Mouse (Mus musculus) gastrocnemius, postnatal 36 days (tissue): ENCODE data around the gene Gm21915. TPM values are rescaled to one million over a fixed set of nuclear protein-coding genes. Genes with fewer than 3 reads are reported as not detected.

Source experiments
- DNase-seq, 2 experiments: peaks; one replicate each; pipeline ENCODE4 v3.0.0; 2022
- intact Hi-C: fragments of 180-260 bp; cut with DNase I; formaldehyde crosslinking; loops from one replicate; pipeline ENCODE4 v1.15.1; 2025
- total RNA-seq, 2 experiments: library from RNA; stranded (reverse); gene quantifications; 2 replicates each; pipeline ENCODE4 v1.2.3; 2021

Gm21915 gene
- total RNA-seq, 2 experiments from 2014 or later = not detected

DNA sequence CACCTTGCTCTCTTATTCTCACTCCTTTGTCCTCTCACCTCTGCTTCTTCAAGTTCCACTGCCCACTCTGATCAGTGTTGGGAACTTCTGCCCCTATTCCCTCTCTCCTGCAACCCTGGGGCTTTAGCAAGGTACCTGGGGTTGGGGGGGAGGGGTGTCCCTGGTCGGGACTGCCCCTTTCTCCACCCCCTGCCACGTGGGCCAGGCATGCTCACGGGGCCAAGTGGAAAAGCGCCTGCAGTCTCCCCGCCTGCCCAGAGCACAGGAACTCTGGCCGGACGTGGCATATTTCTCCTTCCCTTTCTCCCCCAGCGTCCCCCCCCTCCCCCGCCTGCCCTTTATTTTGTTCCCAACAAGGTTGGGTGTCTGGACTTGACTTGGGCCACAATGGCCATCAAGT is 17.7 kb upstream of the Gm21915 start:
- DNase-seq = no peak
- intact Hi-C loops = no loop called here

GRCm38 (mm10) chr9:40666190-40666803 is 4.1 kb upstream of the Gm21915 start:
- no peak for DNase-seq
- intact Hi-C loops = no loop called here

DNA sequence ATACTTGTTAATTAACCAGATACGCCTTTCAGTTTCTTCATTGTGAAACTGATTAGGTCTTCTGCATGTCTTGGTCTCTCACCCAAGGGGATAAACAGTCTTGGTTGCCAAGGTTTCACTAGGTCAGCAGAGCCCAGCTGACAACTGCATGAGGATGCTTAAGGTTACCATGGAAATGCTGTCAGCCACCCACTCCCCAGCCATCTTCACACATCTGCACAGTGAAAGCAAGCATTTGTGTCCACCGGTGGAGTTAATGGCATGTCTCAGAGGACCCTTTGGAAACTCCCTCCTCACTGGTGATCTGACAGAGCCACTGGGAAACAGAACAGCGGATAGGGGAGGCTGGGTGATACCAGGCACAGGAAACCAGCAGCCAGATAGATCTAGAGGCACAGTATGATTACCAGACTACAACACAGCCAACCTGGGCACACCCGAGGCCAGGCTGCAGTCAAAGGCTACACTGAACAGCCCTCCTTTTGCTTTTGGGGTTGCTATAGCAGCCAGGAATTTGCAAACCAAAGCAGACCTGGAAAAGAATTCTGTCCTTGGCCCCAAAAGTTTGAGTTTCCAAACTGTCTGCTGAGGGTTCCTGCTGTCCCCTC is 1.0 kb downstream of the Gm21915 start:
- no peak for DNase-seq
- intact Hi-C loops = no loop called here

DNA sequence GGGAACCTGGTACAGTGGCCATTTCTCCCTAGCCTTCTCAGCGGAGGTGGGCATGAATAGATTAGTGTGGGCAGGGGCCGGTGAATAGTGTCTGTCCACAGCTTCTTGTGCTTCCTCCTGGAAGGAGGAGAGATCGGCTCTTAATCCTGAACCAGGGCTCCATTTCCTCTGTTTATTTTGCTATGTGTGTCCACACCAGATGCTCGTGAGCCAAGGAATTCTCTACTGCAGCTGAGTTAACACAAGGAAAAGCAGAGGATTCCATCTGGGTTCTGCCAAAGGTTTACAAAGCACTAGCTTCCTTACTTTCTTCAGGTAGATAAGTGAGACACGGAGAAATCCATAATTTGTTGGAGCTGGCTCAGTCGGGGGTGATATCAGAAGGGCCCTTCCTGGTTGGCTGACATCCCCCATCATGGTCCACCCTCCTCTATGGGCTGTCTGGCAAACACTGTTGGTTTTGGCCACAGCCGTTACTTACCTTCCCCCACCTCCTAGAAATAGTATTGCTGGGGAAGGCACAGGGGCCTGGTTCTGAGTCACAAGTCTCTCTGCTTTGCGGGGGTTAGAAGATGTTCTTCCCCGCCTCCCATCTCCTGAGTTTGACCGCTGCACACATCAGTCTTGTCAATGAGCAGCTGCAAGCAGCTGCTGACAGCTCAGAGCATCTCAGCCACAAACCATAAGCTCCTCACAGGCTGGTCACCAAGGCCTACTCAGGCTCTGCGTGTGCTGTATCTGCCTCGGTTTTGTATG is 5.0 kb downstream of the Gm21915 start:
- DNase-seq = no peak
- intact Hi-C loops = no loop called here

DNA sequence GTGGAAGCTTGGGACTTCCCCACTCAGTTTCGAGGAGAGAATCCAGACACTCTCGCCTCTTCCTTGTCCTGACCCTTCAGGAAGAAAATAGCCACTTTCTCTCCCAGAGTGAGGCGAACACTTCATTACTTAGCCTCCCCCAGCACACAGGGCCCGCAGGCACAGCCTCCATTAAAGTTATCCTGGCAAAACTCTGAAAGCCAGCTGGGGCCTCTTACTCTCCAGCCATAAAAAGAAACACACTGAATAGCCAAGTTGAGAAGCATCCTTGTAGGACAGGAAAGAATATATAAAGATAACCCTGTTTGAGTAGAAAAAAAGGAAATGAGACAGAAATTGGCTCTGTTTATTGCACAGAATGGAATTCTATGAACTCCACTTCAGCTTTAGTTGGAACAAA is 8.2 kb downstream of the Gm21915 start:
- no peak for DNase-seq
- intact Hi-C loops = no loop called here

DNA sequence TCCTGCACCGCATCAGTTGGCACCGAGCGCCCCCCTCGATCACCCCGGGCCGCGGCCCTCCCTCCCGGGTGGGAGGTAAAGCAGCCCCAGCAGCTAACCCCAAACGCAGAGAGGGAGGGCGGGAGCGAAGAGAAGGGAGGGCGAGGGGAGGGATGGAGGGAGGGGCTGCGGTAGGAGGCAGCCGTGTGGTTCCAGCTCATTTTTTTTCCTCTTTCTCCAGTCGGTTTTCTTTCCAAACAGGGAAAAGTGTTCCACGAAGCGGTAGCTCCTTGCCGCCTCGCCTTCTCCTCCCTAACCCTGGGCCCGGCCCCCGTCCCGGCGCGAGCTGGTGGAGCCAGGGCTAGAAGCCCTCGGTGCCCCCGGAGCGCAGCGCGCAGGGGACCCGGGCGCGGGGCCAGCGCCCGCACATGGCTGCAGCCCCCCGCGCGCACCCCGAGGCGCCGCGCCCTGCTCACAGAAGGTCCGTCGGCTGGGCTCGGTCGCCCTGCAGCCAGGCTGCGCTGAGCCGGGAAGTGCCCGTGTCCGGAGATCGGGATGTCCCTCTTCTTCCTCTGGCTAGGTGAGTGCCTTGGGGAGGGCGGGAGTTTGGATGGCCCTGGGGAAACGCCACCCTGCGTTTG is 15.5 kb downstream of the Gm21915 start, which contains the start of gene Clmp:
Gene Clmp, plus strand, starts transcription at position 162 of the 620 bp plus-strand sequence.
- intact Hi-C loops = no loop called here
- no peak for DNase-seq

GRCm38 (mm10) chr9:40686421-40686899 is 16.0 kb downstream of the Gm21915 start:
- peak; percentile 17 to 52 for DNase-seq
- intact Hi-C loops = no loop called here

DNA sequence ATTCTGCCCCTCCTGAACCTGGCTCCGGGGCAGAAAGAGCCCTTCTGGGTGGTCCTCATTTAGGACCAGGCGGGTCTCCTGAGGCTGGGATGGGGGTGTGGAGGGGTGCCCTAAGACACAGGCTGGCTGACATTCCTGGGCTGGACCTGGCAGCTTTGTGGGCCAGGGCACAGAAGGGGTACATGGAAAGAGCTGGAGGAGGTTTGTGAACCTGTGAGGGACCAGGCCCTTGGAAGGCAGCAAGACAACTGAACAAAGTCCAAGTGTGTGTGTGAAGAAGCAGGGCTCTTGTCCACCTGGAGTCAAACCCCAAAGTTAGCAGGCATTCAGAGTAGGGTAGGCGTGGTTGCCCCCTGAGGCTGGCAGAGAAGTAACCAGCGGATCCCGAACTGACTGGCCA is 16.6 kb downstream of the Gm21915 start:
- no peak for DNase-seq
- intact Hi-C loops = no loop called here

GRCm38 (mm10) chr9:40687553-40687952 is 17.1 kb downstream of the Gm21915 start:
- intact Hi-C loops = no loop called here
- DNase-seq = no peak

- DNase-seq = no peak
These were observed 20.1 kb downstream of the Gm21915 start for GRCm38 (mm10) chr9:40690511-40690910.

DNA sequence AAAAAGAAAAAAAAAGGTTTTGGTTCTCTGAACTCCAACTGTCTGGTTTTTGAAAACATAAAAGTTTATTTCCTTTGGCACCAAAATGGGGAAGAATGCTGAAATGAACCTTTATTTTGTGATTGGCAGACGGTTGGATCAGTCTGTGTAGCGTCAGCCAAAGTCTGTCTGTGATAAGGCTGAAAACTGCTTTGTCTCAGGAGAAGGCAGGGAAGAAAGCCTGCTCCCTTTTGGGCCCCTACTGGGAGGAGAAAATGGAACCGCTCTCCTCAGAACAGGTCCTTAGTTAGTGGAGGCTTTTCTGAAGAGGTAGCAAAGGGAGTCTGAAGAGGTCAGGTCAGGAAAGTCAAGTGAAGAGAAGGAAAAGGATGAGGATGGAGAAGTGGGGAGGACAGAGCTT is 22.6 kb downstream of the Gm21915 start:
- intact Hi-C loops = no loop called here
- DNase-seq = no peak

More at GRCm38 (mm10) chr9:40690511-40690910, 20.1 kb downstream of the Gm21915 start:
- intact Hi-C loops = no loop called here

GRCm38 (mm10) chr9:40693768-40694167 is 23.4 kb downstream of the Gm21915 start:
- intact Hi-C loops = no loop called here
- no peak for DNase-seq

GRCm38 (mm10) chr9:40694284-40694683 is 23.9 kb downstream of the Gm21915 start:
- DNase-seq = no peak
- intact Hi-C loops = no loop called here

GRCm38 (mm10) chr9:40696086-40696485 is 25.7 kb downstream of the Gm21915 start:
- intact Hi-C loops = no loop called here
- DNase-seq = no peak

DNA sequence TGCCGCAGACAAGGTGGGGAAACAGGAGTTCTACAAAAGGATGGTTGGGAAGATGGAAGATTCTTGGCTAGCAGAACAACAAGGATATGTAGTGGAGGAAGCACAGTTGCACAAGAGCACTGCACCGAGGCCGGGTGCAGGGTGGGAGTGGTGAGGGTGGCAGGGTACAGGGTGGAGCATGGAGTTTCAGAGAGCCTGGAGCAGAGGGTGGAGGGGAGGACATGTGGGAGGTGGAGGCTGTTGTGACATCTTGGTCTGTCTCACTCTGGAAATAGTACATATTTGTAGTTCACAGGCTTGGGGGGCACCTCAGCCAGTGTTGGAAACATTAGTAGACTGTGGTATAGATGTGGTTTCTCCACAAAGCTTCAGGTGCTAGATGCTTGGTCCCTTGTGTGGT is 28.8 kb downstream of the Gm21915 start:
- peak in 1 of 2 experiments; percentile 6 for DNase-seq
- intact Hi-C loops = no loop called here

GRCm38 (mm10) chr9:40700253-40700652 is 29.8 kb downstream of the Gm21915 start:
- intact Hi-C loops = no loop called here
- DNase-seq = no peak

DNA sequence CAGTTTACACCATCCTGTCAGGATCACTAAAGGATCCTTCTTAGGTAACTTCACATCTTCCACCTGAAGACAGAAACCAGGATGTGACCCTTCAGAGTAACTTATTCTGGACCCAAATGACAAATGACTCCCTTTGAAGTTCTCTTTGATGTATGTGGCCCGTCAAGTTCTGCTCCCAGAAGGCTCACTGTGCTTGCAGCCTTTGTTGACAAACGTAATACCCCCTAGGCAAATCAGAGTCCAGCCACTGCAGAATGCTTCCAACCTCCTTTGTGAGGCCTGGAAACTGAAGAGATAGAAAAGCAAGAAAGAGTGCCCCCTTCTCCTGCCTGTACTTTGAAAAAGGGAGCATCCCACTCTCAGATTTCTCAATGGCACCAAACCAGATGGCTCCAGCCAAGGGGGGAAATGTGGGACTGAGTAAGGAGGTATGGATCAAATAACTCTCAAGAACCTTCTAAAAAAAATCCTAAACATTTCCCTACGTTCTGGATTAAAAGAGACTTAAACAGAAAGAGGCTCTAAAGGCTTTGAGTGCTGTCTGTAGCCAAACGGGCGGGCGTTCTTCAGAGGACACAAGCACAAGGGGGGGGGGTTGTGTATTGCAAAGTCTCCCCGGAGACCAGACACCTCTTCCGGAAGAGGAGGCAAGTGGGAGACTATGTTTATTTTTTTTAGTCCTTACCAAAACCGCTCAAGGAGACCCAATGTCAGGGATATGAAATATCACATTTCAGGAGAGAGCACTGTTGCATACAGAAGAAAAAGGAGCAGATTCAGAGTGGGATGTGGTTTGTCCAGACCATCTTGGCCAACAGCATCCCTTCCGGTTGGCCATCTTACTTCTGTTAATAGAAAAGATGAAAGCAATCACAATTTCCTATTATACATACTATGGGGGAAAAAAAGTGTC is 34.2 kb downstream of the Gm21915 start:
- no peak for DNase-seq
- intact Hi-C loops = no loop called here

DNA sequence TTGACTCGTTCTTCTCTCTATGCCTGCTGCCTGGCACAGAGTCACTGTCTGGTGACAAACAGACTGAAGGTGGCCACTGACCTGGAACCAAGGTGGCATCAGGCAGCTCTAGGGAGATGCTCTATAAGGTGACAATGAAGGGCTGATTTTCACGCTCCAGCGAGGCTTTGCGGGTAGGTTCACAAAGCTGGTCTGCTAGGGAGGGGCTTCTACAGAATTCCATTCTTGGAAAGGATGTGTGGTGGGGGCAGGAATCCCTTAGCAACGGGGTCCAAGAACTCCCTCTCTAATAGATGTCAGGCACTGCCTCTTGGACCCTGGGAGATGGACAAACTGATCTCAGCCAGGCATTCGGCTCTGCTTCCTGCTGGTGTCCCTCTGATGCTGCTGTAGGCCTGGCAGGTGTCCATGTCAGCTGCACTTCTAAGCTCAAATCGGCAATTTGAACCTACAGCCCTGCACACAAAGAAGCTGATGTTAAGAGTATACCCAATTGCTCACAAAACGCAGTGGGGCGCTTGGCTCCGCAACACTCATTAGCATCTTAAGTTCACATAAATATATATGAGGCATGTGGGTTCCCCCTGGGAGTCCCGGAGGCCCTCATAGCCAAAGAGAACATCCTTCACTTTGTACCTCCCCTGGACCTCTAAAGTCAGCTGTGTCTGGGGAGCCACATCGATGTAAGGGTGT is 38.2 kb downstream of the Gm21915 start:
- intact Hi-C loops = no loop called here
- DNase-seq = no peak

- intact Hi-C loops = no loop called here
- no peak for DNase-seq
These were observed 38.7 kb downstream of the Gm21915 start for GRCm38 (mm10) chr9:40709141-40709537.

DNA sequence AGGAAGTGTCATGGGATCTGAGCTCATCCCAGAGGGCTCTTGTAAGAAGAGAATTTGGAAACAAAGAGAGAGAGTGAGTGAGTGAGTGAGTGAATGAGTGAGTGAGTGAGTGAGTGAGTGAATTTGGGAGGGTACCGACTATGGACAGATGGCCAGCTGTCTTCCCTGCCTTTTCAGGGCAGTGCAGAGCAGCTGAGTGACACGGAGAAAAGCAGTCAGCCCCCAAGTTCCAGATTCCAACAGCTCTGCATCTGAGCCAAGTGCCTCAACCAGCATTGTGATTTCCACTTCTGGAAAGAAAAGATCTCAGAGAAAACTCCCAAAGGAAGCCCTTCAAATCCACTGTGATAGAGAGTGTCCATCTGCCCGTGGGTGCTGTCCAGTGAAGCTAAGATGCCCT is 39.2 kb downstream of the Gm21915 start:
- intact Hi-C loops = no loop called here

More for the DNA sequence above, 39.2 kb downstream of the Gm21915 start:
- no peak for DNase-seq
